ENCODE assay signal across 8 mouse cellular contexts in genomic region chr4:116707666-116708065, GRCm38 (mm10). TPM values are rescaled to one million over a fixed set of nuclear protein-coding genes. Genes with fewer than 3 reads are reported as not detected.
A peak's percentile ranks its signal among the peaks of the same experiment; 100 is the strongest.
DNase-seq lines count a peak whose midpoint lies in the region; ATAC-seq and TF ChIP-seq lines count a peak whose summit lies in the region.

No protein-coding gene starts in this region.

- 21% methylated on average over 9 of the region's 9 CpGs for WGBS in kidney, embryonic 15.5 days
- WGBS in forebrain, embryonic 10.5 days, result 26% methylated on average over 9 of the region's 9 CpGs
- 11% methylated on average over 9 of the region's 9 CpGs for WGBS in limb, embryonic 15.5 days
- 15% methylated on average over 9 of the region's 9 CpGs for WGBS in stomach, embryonic 16.5 days

- no peak overlapping the region for H3K27ac ChIP-seq in kidney, embryonic 15.5 days
- H3K27ac ChIP-seq in MEL (ENCODE audit: control insufficient read depth, low read depth, low read length), result peak overlapping the region; percentile 62
- H3K27ac ChIP-seq in forebrain, embryonic 10.5 days, result peak overlapping the region; percentile 87
- peak overlapping the region; percentile 65; the same call in 1 of the 2 replicates for H3K27ac ChIP-seq in limb, embryonic 15.5 days
- H3K27ac ChIP-seq in stomach, embryonic 16.5 days (ENCODE audit: low read length), result no peak overlapping the region

- no peak for TF ChIP-seq POLR2A in MEL (IDR thresholded peaks at IDR 0.05; ENCODE audit: control insufficient read depth in 1 of 2, insufficient read depth in 1 of 2, low read depth in 1 of 2, low read length in 2 of 2, poor library complexity in 1 of 2)

- ATAC-seq in kidney, embryonic 15.5 days (replicated peaks; ENCODE audit: low FRiP score), result 0 out of 2 replicates have a peak, but pooled peaks have one; percentile 1
- no peak for ATAC-seq in limb, embryonic 15.5 days (ENCODE audit: insufficient number of reproducible peaks, low FRiP score, low TSS enrichment, low read depth)
- ATAC-seq in stomach, embryonic 16.5 days (ENCODE audit: insufficient read depth, low FRiP score), result no peak

- H3K4me3 ChIP-seq in kidney, embryonic 15.5 days (replicated peaks), result peak overlapping the region; percentile 58
- H3K4me3 ChIP-seq in MEL (ENCODE audit: control insufficient read depth in 1 of 2, insufficient read depth in 1 of 2, low read depth in 2 of 2, low read length in 2 of 2), result peak overlapping the region; percentile 70 to 71
- peak overlapping the region; percentile 68 for H3K4me3 ChIP-seq in forebrain, embryonic 10.5 days
- peak overlapping the region; percentile 64 for H3K4me3 ChIP-seq in limb, embryonic 15.5 days
- H3K4me3 ChIP-seq in stomach, embryonic 16.5 days (replicated peaks; ENCODE audit: low read length), result peak overlapping the region; percentile 63

- no peak for TF ChIP-seq EP300 in MEL (IDR thresholded peaks at IDR 0.05; ENCODE audit: low read depth in 1 of 2, low read length in 2 of 2)

- TF ChIP-seq CTCF in MEL (IDR thresholded peaks at IDR 0.05 in 2 of 3, conservative IDR thresholded peaks at IDR 0.05 in 1 of 3; ENCODE audit: control insufficient read depth in 1 of 3, insufficient read depth in 1 of 3, low read depth in 2 of 3, low read length in 3 of 3, poor library complexity in 1 of 3, severe bottlenecking in 1 of 3), result no peak

- no peak for DNase-seq in kidney, postnatal 36 days
- peak; percentile 49 for DNase-seq in MEL (ENCODE audit: low read depth, low spot score)
- DNase-seq in forebrain, embryonic 10.5 days (ENCODE audit: extremely low spot score, low spot score), result no peak
- DNase-seq in cerebellum, adult 11 months, result no peak
- no peak for DNase-seq in cerebellum, adult 9-10 months

- peaks cover 6% of the 10 kb centered on the region for H3K79me2 ChIP-seq in MEL (ENCODE audit: control insufficient read depth, insufficient read depth, low read length, poor library complexity)

- peak overlapping the region; percentile 72 for H3K4me2 ChIP-seq in kidney, embryonic 15.5 days
- peak overlapping the region; percentile 59 for H3K4me2 ChIP-seq in limb, embryonic 15.5 days
- H3K4me2 ChIP-seq in stomach, embryonic 16.5 days (ENCODE audit: low read depth, low read length), result peak overlapping the region; percentile 79

- peaks cover 19% of the 10 kb centered on the region for H3K4me1 ChIP-seq in kidney, embryonic 15.5 days
- H3K4me1 ChIP-seq in MEL (ENCODE audit: control insufficient read depth in 1 of 2, insufficient read depth in 2 of 2, low read length in 2 of 2), result peaks cover 0 to 12% of the 10 kb centered on the region in 2 experiments; a peak in 3 of 4 replicates
- H3K4me1 ChIP-seq in forebrain, embryonic 10.5 days, result peaks cover 22% of the 10 kb centered on the region
- H3K4me1 ChIP-seq in limb, embryonic 15.5 days, result peaks cover 15% of the 10 kb centered on the region; the same call in 1 of the 2 replicates
- H3K4me1 ChIP-seq in stomach, embryonic 16.5 days (ENCODE audit: control insufficient read depth, insufficient read depth, low read length), result 0 out of 2 replicates have a peak, but pooled peaks cover 4% of the 10 kb centered on the region

- no peaks in the 10 kb centered on the region for H3K27me3 ChIP-seq in kidney, embryonic 15.5 days
- H3K27me3 ChIP-seq in MEL (ENCODE audit: control insufficient read depth in 1 of 2, insufficient read depth in 2 of 2, low read length in 2 of 2), result no peaks in the 10 kb centered on the region
- H3K27me3 ChIP-seq in forebrain, embryonic 10.5 days (ENCODE audit: poor library complexity, severe bottlenecking), result no peaks in the 10 kb centered on the region
- no peaks in the 10 kb centered on the region for H3K27me3 ChIP-seq in limb, embryonic 15.5 days
- H3K27me3 ChIP-seq in stomach, embryonic 16.5 days (ENCODE audit: control insufficient read depth, insufficient read depth, low read length), result no peaks in the 10 kb centered on the region

- no peak for TF ChIP-seq RAD21 in MEL (IDR thresholded peaks at IDR 0.05; ENCODE audit: low read depth, low read length)

- H3K36me3 ChIP-seq in kidney, embryonic 15.5 days, result peaks cover 24% of the 10 kb centered on the region
- peaks cover 1 to 19% of the 10 kb centered on the region in 2 experiments; a peak in 3 of 4 replicates for H3K36me3 ChIP-seq in MEL (ENCODE audit: control insufficient read depth in 1 of 2, insufficient read depth in 2 of 2, low read length in 2 of 2)
- peaks cover 32% of the 10 kb centered on the region for H3K36me3 ChIP-seq in forebrain, embryonic 10.5 days (replicated peaks)
- H3K36me3 ChIP-seq in limb, embryonic 15.5 days, result peaks cover 10% of the 10 kb centered on the region
- H3K36me3 ChIP-seq in stomach, embryonic 16.5 days (ENCODE audit: control insufficient read depth, insufficient read depth, low read length), result 0 out of 2 replicates have a peak, but pooled peaks cover 2% of the 10 kb centered on the region

- peak overlapping the region; percentile 52 for H3K9ac ChIP-seq in kidney, embryonic 15.5 days
- peak overlapping the region; percentile 76 for H3K9ac ChIP-seq in MEL (ENCODE audit: control insufficient read depth, low read depth, low read length, poor library complexity, severe bottlenecking)
- H3K9ac ChIP-seq in limb, embryonic 15.5 days, result peak overlapping the region; percentile 61
- peak overlapping the region; percentile 71 for H3K9ac ChIP-seq in stomach, embryonic 16.5 days (ENCODE audit: low read length)

- no peaks in the 10 kb centered on the region for H3K9me3 ChIP-seq in kidney, embryonic 15.5 days (replicated peaks)
- H3K9me3 ChIP-seq in MEL (replicated peaks; ENCODE audit: insufficient read depth, low read length), result no peaks in the 10 kb centered on the region
- H3K9me3 ChIP-seq in forebrain, embryonic 10.5 days, result no peaks in the 10 kb centered on the region
- H3K9me3 ChIP-seq in limb, embryonic 15.5 days, result no peaks in the 10 kb centered on the region
- no peaks in the 10 kb centered on the region for H3K9me3 ChIP-seq in stomach, embryonic 16.5 days (replicated peaks; ENCODE audit: control insufficient read depth, low read length)

TF ChIP-seq in MEL, 35 proteins besides CTCF, POLR2A, EP300 and RAD21 (continues in another document):
- TF ChIP-seq HCFC1 (IDR thresholded peaks at IDR 0.05; ENCODE audit: low read depth, low read length) (no peak), MEF2A (IDR thresholded peaks at IDR 0.05; ENCODE audit: extremely low read depth, insufficient replicate concordance, low read depth, low read length, poor library complexity, severe bottlenecking) (no peak), BHLHE40 (IDR thresholded peaks at IDR 0.05; ENCODE audit: borderline replicate concordance, low read depth, low read length) (no peak), MYC (IDR thresholded peaks at IDR 0.05; ENCODE audit: low read depth, low read length) (no peak)

RNA-seq across cellular contexts. Expression of gene Mmachc, which starts 0.5 kb away (rescaled TPM):
- polyA plus RNA-seq in kidney, embryonic 15.5 days (2015; fragmentation: Nextera tagmentation; extraction: Ambion mirVana), result 27.2 and 27.9 TPM in 2 replicates
- total RNA-seq in MEL (2012; rRNA removed), result 12.2 and 15.1 TPM in 2 replicates
- polyA plus RNA-seq in MEL (2012; ENCODE audit: insufficient read depth in 1 of 2, insufficient read length in 2 of 2, low read depth in 1 of 2, low replicate concordance in 2 of 2, missing spikeins in 1 of 2), result 10 to 100 TPM in 1 of 2 experiments, not detected in 1; 22.8 TPM
- polyA plus RNA-seq in forebrain, embryonic 10.5 days (2016; fragmentation: Nextera tagmentation; extraction: Ambion mirVana), result 45.6 and 47.3 TPM in 2 replicates
- polyA plus RNA-seq in limb, embryonic 15.5 days (2015; fragmentation: Nextera tagmentation; extraction: Ambion mirVana), result 19.6 and 21.4 TPM in 2 replicates
- 19.4 and 21.1 TPM in 2 replicates for polyA plus RNA-seq in stomach, embryonic 16.5 days (2015; fragmentation: Nextera tagmentation; extraction: Ambion mirVana)

RNA-seq across cellular contexts. Expression of gene Ccdc163, which starts 0.6 kb away (rescaled TPM):
- polyA plus RNA-seq in kidney, embryonic 15.5 days (2015; fragmentation: Nextera tagmentation; extraction: Ambion mirVana), result 30.3 and 31.7 TPM in 2 replicates
- total RNA-seq in MEL (2012; rRNA removed), result 12.3 and 14.2 TPM in 2 replicates
- polyA plus RNA-seq in MEL (2012; ENCODE audit: insufficient read depth in 1 of 2, insufficient read length in 2 of 2, low read depth in 1 of 2, low replicate concordance in 2 of 2, missing spikeins in 1 of 2), result 10 to 100 TPM in 1 of 2 experiments, not detected in 1; 26.0 TPM
- polyA plus RNA-seq in forebrain, embryonic 10.5 days (2016; fragmentation: Nextera tagmentation; extraction: Ambion mirVana), result 31.5 and 37.0 TPM in 2 replicates
- 18.8 and 20.7 TPM in 2 replicates for polyA plus RNA-seq in limb, embryonic 15.5 days (2015; fragmentation: Nextera tagmentation; extraction: Ambion mirVana)
- polyA plus RNA-seq in stomach, embryonic 16.5 days (2015; fragmentation: Nextera tagmentation; extraction: Ambion mirVana), result 24.8 and 27.6 TPM in 2 replicates

RNA-seq across cellular contexts. Expression of gene Tesk2, which starts 13.1 kb away (rescaled TPM):
- polyA plus RNA-seq in kidney, embryonic 15.5 days (2015; fragmentation: Nextera tagmentation; extraction: Ambion mirVana), result 7.6 and 7.7 TPM in 2 replicates
- 2.3 and 2.8 TPM in 2 replicates for total RNA-seq in MEL (2012; rRNA removed)
- polyA plus RNA-seq in MEL (2012; ENCODE audit: insufficient read depth in 1 of 2, insufficient read length in 2 of 2, low read depth in 1 of 2, low replicate concordance in 2 of 2, missing spikeins in 1 of 2), result 1 to 10 TPM in 1 of 2 experiments, not detected in 1; 3.3 TPM
- 9.0 and 9.4 TPM in 2 replicates for polyA plus RNA-seq in forebrain, embryonic 10.5 days (2016; fragmentation: Nextera tagmentation; extraction: Ambion mirVana)
- polyA plus RNA-seq in limb, embryonic 15.5 days (2015; fragmentation: Nextera tagmentation; extraction: Ambion mirVana), result 7.6 and 7.8 TPM in 2 replicates
- polyA plus RNA-seq in stomach, embryonic 16.5 days (2015; fragmentation: Nextera tagmentation; extraction: Ambion mirVana), result 5.1 and 7.6 TPM in 2 replicates

RNA-seq across cellular contexts. Expression of gene Prdx1, which starts 22.3 kb away (rescaled TPM):
- 1,497 and 1,602 TPM in 2 replicates for polyA plus RNA-seq in kidney, embryonic 15.5 days (2015; fragmentation: Nextera tagmentation; extraction: Ambion mirVana)
- 223 and 307 TPM in 2 replicates for total RNA-seq in MEL (2012; rRNA removed)
- 100 to 1,000 TPM in 1 of 2 experiments, not detected in 1; 416 TPM for polyA plus RNA-seq in MEL (2012; ENCODE audit: insufficient read depth in 1 of 2, insufficient read length in 2 of 2, low read depth in 1 of 2, low replicate concordance in 2 of 2, missing spikeins in 1 of 2)
- 1,457 and 1,472 TPM in 2 replicates for polyA plus RNA-seq in forebrain, embryonic 10.5 days (2016; fragmentation: Nextera tagmentation; extraction: Ambion mirVana)
- polyA plus RNA-seq in limb, embryonic 15.5 days (2015; fragmentation: Nextera tagmentation; extraction: Ambion mirVana), result 1,116 and 1,127 TPM in 2 replicates
- 1,350 and 1,396 TPM in 2 replicates for polyA plus RNA-seq in stomach, embryonic 16.5 days (2015; fragmentation: Nextera tagmentation; extraction: Ambion mirVana)

RNA-seq across cellular contexts. Expression of gene Akr1a1, which starts 56.2 kb away (rescaled TPM):
- polyA plus RNA-seq in kidney, embryonic 15.5 days (2015; fragmentation: Nextera tagmentation; extraction: Ambion mirVana), result 721 and 765 TPM in 2 replicates
- 258 and 281 TPM in 2 replicates for total RNA-seq in MEL (2012; rRNA removed)
- polyA plus RNA-seq in MEL (2012; ENCODE audit: insufficient read depth in 1 of 2, insufficient read length in 2 of 2, low read depth in 1 of 2, low replicate concordance in 2 of 2, missing spikeins in 1 of 2), result 100 to 1,000 TPM in 1 of 2 experiments, not detected in 1; 358 TPM
- polyA plus RNA-seq in forebrain, embryonic 10.5 days (2016; fragmentation: Nextera tagmentation; extraction: Ambion mirVana), result 534 and 550 TPM in 2 replicates
- 780 and 816 TPM in 2 replicates for polyA plus RNA-seq in limb, embryonic 15.5 days (2015; fragmentation: Nextera tagmentation; extraction: Ambion mirVana)
- 784 and 808 TPM in 2 replicates for polyA plus RNA-seq in stomach, embryonic 16.5 days (2015; fragmentation: Nextera tagmentation; extraction: Ambion mirVana)

Comparison
In these comparisons a context has a peak if more than half of its experiments do, and no peak if none do; other contexts are left out.
1. H3K27ac ChIP-seq: peak in MEL (single experiment), forebrain, embryonic 10.5 days (single experiment) and limb, embryonic 15.5 days (single experiment); none in kidney, embryonic 15.5 days (single experiment) and stomach, embryonic 16.5 days (single experiment).
2. Peak in every context shown above with its lines, with median percentiles within 50 percentile points of each other: H3K4me2 ChIP-seq, H3K4me3 ChIP-seq and H3K9ac ChIP-seq.